Mouse (Mus musculus) thymus, adult 2 months (tissue): ENCODE data around the gene Megf8. TPM values are rescaled to one million over a fixed set of nuclear protein-coding genes. Genes with fewer than 3 reads are reported as not detected.
"Not testable (repeated sequence)": the region's sequence is repeated elsewhere in the genome, so short reads cannot be mapped to it uniquely, and the experiment has no call there.

Source experiments
- DNase-seq: peaks from one replicate; pipeline ENCODE4 v3.0.0; 2021
- H3K27ac ChIP-seq: fragments of 200-500 bp; 2 replicates; pipeline ENCODE4 v1.5.1; 2012; ENCODE audit warnings: low read length, control low read depth; ENCODE audit not compliant: control insufficient read depth, insufficient read depth
- H3K27me3 ChIP-seq: fragments of 200-500 bp; 2 replicates; pipeline ENCODE4 v1.6.1; 2012; ENCODE audit warnings: mild to moderate bottlenecking, low read length, moderate library complexity, mixed read lengths; ENCODE audit not compliant: control insufficient read depth, insufficient read depth
- H3K36me3 ChIP-seq: fragments of 200-500 bp; 2 replicates; pipeline ENCODE4 v1.6.1; 2012; ENCODE audit warnings: mild to moderate bottlenecking, low read length, moderate library complexity; ENCODE audit not compliant: control insufficient read depth, insufficient read depth
- H3K4me1 ChIP-seq: fragments of 200-500 bp; replicated peaks from 2 replicates; pipeline ENCODE4 v1.6.1; 2012; ENCODE audit warnings: low read length; ENCODE audit not compliant: control insufficient read depth, insufficient read depth
- H3K4me3 ChIP-seq: fragments of 200-500 bp; 2 replicates; pipeline ENCODE4 v1.5.1; 2012; ENCODE audit warnings: mild to moderate bottlenecking, low read length, control low read depth, moderate library complexity; ENCODE audit not compliant: control insufficient read depth, insufficient read depth
- CTCF ChIP-seq: fragments of 200-500 bp; IDR thresholded peaks from 2 replicates; pipeline ENCODE4 v1.5.1; 2012; ENCODE audit warnings: mild to moderate bottlenecking, control low read depth, low read length, moderate library complexity, borderline replicate concordance; ENCODE audit not compliant: control insufficient read depth, poor library complexity, insufficient read depth; ENCODE audit errors: extremely low read depth
- POLR2A ChIP-seq: fragments of 200-500 bp; IDR thresholded peaks from 2 replicates; pipeline ENCODE4 v1.6.1; 2012; ENCODE audit warnings: mild to moderate bottlenecking, low read length, control low read depth, moderate library complexity; ENCODE audit not compliant: control insufficient read depth, poor library complexity, insufficient read depth; ENCODE audit errors: extremely low read depth
- WGBS: fragments of 180-500 bp; shearing (Covaris S2); methylation state at CpG from one replicate; pipeline ENCODE4 v1.1.7; 2018; 5-methylcytosine and 5-hydroxymethylcytosine counted together
- polyA plus RNA-seq: library from polyadenylated mRNA; depleted of rRNA; stranded (reverse); fragments of >200 nt; gene quantifications from 2 replicates; pipeline ENCODE4 v1.2.3, GENCODE M21; 2012

Megf8 gene
- polyA plus RNA-seq, 1 experiment: 14.8 TPM

GRCm38 (mm10) chr7:25398610-25399009 lies 81.6 kb downstream of the Megf8 start, which contains the start of gene Lipe:
TSS of gene Lipe (minus strand) at chr7:25398710.
- no peak for DNase-seq
- Histone ChIP-seq H3K27me3 (no peaks in the 10 kb centered on the region), H3K4me1 (peaks cover 14% of the 10 kb centered on the region), H3K27ac (no peak within 1 kb of the TSS), H3K4me3 (no peak within 1 kb of the TSS), H3K36me3 (no peaks in the 10 kb centered on the region)
- TF ChIP-seq CTCF: no peak
- no peak for TF ChIP-seq POLR2A
- WGBS: 100% methylated on average over 1 of the region's 1 CpGs

GRCm38 (mm10) chr7:25399028-25399427 lies 82.1 kb downstream of the Megf8 start:
- not testable (repeated sequence) for DNase-seq, H3K36me3 ChIP-seq, H3K27me3 ChIP-seq, H3K27ac ChIP-seq, H3K4me3 ChIP-seq
- peaks cover 14% of the 10 kb centered on the region for H3K4me1 ChIP-seq

GRCm38 (mm10) chr7:25401551-25401950 lies 84.6 kb downstream of the Megf8 start:
- no peak for TF ChIP-seq CTCF
- no peak for TF ChIP-seq POLR2A
- Histone ChIP-seq H3K27me3 (no peaks in the 10 kb centered on the region), H3K36me3 (no peaks in the 10 kb centered on the region), H3K27ac (no peak overlapping the region), H3K4me1 (peaks cover 2% of the 10 kb centered on the region; the same call in 1 of the 2 replicates), H3K4me3 (no peak overlapping the region)
- WGBS: 83% methylated on average over 2 of the region's 2 CpGs
- no peak for DNase-seq

- Histone ChIP-seq H3K4me1 (no peaks in the 10 kb centered on the region), H3K27me3 (no peaks in the 10 kb centered on the region), H3K36me3 (no peaks in the 10 kb centered on the region), H3K27ac (no peak overlapping the region), H3K4me3 (no peak overlapping the region)
- 82% methylated on average over 5 of the region's 5 CpGs for WGBS
- no peak for DNase-seq
- TF ChIP-seq CTCF (no peak), POLR2A (no peak)
These were observed 85.0 kb downstream of the Megf8 start for GRCm38 (mm10) chr7:25401986-25402385.

- Histone ChIP-seq H3K27me3 (no peaks in the 10 kb centered on the region), H3K4me1 (no peaks in the 10 kb centered on the region), H3K4me3 (no peak overlapping the region), H3K36me3 (no peaks in the 10 kb centered on the region), H3K27ac (no peak overlapping the region)
- DNase-seq: peak; percentile 56
- no peak for TF ChIP-seq POLR2A
- peak; percentile 67; the same call in 1 of the 2 replicates for TF ChIP-seq CTCF
- WGBS: 0% methylated on average over 2 of the region's 2 CpGs
These were observed 85.7 kb downstream of the Megf8 start for GRCm38 (mm10) chr7:25402671-25403101.

- Histone ChIP-seq H3K27ac (no peak overlapping the region), H3K4me1 (no peaks in the 10 kb centered on the region), H3K27me3 (no peaks in the 10 kb centered on the region), H3K36me3 (no peaks in the 10 kb centered on the region), H3K4me3 (no peak overlapping the region)
- no peak for TF ChIP-seq POLR2A
- no peak for TF ChIP-seq CTCF
- 93% methylated on average over 7 of the region's 7 CpGs for WGBS
- DNase-seq: no peak
These were observed 89.5 kb downstream of the Megf8 start for GRCm38 (mm10) chr7:25406468-25406867.

- DNase-seq: peak; percentile 36
- Histone ChIP-seq H3K27ac (no peak overlapping the region), H3K4me3 (no peak overlapping the region), H3K36me3 (no peaks in the 10 kb centered on the region), H3K27me3 (no peaks in the 10 kb centered on the region), H3K4me1 (peaks cover 3% of the 10 kb centered on the region)
- WGBS: 86% methylated on average over 4 of the region's 4 CpGs
- TF ChIP-seq CTCF: no peak
- TF ChIP-seq POLR2A: no peak
These were observed 92.3 kb downstream of the Megf8 start for GRCm38 (mm10) chr7:25409114-25409760.
